Mouse (Mus musculus) small intestine, adult 2 months (tissue): ENCODE data around the gene Gm28035.

Experiments
- CTCF ChIP-seq: fragments of 200-500 bp; IDR thresholded peaks from 2 replicates; pipeline ENCODE4 v1.5.1; 2012; ENCODE audit warnings: low read depth, mild to moderate bottlenecking, control low read depth, inconsistent platforms, low read length, moderate library complexity, mixed read lengths; ENCODE audit not compliant: insufficient replicate concordance, insufficient read length; ENCODE audit errors: extremely low read depth
- POLR2A ChIP-seq: fragments of 200-500 bp; IDR thresholded peaks from 2 replicates; pipeline ENCODE4 v1.6.1; 2012; ENCODE audit warnings: low read depth, mild to moderate bottlenecking, control low read depth, inconsistent platforms, low read length, moderate library complexity

DNA sequence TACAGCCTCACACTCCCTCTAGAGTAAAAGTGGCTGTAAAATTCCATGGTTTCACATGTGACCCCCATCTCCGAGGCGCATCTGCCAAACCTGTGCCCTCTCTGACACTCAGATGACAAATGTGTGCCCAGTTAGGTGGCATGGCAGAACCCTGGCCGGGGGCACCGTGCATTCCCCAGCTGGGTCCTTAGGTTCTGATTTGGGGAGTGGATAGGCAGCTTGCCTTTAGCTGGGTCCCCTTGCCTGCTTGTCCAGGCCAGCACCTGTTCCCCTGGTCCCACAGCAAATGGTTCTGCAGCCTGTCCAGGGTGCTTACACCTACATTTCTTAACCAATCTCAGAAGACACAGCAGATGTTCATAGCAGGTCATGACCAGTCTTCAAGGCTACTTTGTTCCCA is 3.0 kb downstream of the Gm28035 start:
- TF ChIP-seq POLR2A (no peak), CTCF (no peak)
